Mouse (Mus musculus) bone marrow macrophage, adult 2 months (primary cell): ENCODE measurements around the gene Cdc42bpb.

Experiments
- CTCF ChIP-seq: IDR thresholded peaks from 2 replicates; pipeline ENCODE4 v1.5.1; 2012; ENCODE audit warnings: low read depth, mild to moderate bottlenecking, low read length, moderate library complexity
- POLR2A ChIP-seq: IDR thresholded peaks from 2 replicates; pipeline ENCODE4 v1.6.1; 2012; ENCODE audit warnings: mild to moderate bottlenecking, low read depth, low read length, borderline replicate concordance

DNA sequence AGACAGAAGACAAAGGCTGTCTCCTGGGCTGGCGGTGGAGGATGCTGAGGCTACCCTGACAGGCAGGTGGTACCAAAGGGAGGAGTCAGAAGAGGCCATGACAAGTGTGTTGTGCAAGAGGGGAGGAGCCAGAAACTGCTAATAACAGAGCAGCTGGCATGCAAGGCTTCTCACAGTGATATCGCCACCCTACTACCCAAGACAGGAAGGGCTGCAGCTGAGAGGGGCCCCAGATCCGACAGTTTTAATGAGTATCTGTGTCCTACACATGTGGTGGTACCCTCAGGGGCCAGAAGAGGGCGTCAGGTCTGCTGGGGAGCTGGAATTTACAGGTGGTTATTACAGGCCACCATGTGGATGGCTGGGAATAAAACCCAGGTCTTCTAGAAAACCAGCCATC lies 7.3 kb downstream of the Cdc42bpb start:
- TF ChIP-seq CTCF (0 out of 2 replicates have a peak, but pooled peaks have one; percentile 26), POLR2A (no peak)
